Mouse (Mus musculus) G1E (cell line): ENCODE results near the gene Magel2.

Experiments used
- CTCF ChIP-seq: IDR thresholded peaks from 2 replicates; pipeline ENCODE4 v1.5.1; 2012; ENCODE audit warnings: low read depth, low read length, inconsistent platforms, mixed read lengths
- GATA1 ChIP-seq: IDR thresholded peaks from 2 replicates; pipeline ENCODE4 v1.6.1; 2012; ENCODE audit warnings: borderline replicate concordance, low read length, inconsistent platforms, mixed read lengths
- GATA2 ChIP-seq: IDR thresholded peaks from 2 replicates; pipeline ENCODE4 v1.6.1; 2012; ENCODE audit warnings: low read depth, low read length, inconsistent platforms, borderline replicate concordance
- POLR2AphosphoS5 ChIP-seq: IDR thresholded peaks from 2 replicates; pipeline ENCODE4 v1.6.1; 2012; ENCODE audit warnings: low read depth, low read length, inconsistent platforms; ENCODE audit not compliant: insufficient replicate concordance
- TAL1 ChIP-seq: conservative IDR thresholded peaks from 2 replicates; pipeline ENCODE4 v1.6.1; 2012; ENCODE audit warnings: low read depth, low read length, inconsistent platforms, mixed read lengths

DNA sequence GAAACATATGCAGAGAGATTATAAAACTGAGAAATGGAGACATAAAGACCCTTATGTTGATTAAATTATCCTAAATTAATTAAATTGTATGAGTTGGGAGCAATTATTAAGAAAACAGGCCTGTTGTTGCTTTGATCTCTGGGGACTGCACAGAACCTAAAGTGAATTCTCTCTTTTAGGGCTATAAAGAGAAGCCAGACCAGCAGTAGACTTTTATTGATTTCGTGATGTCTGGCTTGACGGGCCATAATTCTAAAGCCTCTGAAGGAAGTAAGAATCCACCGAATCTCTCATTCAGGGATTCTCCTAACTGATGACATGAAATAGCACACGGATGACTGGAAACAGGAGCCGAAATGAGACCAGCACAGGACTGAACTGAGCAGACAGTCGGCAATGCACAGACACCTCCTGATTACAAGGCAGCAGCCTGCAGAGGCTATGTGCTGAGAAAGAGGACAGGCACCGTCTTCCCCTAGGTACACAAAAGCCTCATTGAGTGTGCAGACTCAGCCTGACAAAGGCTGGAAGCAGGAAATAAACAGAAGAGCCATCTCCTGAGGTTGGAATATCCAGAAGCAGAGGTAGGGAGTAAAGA, 11.7 kb upstream of the Magel2 start:
- TF ChIP-seq CTCF (no peak), TAL1 (no peak), GATA1 (no peak), POLR2AphosphoS5 (no peak), GATA2 (no peak)
